Mouse (Mus musculus) stomach, embryonic 16.5 days (tissue): ENCODE measurements around the gene Vsig2. TPM values are rescaled to one million over a fixed set of nuclear protein-coding genes. Genes with fewer than 3 reads are reported as not detected.

Experiments used
- ATAC-seq: fragments of 200-750 bp; cut with Nextera tagmentation; 2 replicates; pipeline ENCODE4 v1.8.0; 2017; ENCODE audit warnings: moderate number of reproducible peaks, moderate TSS enrichment; ENCODE audit not compliant: insufficient read depth, low FRiP score
- H3K27ac ChIP-seq: fragments of 300-500 bp; sonication (generic); 2 replicates; pipeline ENCODE4 v1.5.1; 2014; ENCODE audit warnings: low read length
- H3K27me3 ChIP-seq: fragments of 300-500 bp; sonication (generic); 2 replicates; pipeline ENCODE4 v1.6.1; 2014; ENCODE audit warnings: low read length, control low read depth, mixed read lengths; ENCODE audit not compliant: control insufficient read depth, insufficient read depth
- H3K36me3 ChIP-seq: fragments of 300-500 bp; sonication (generic); 2 replicates; pipeline ENCODE4 v1.6.1; 2014; ENCODE audit warnings: low read length; ENCODE audit not compliant: control insufficient read depth, insufficient read depth
- H3K4me1 ChIP-seq: fragments of 300-500 bp; sonication (generic); 2 replicates; pipeline ENCODE4 v1.6.1; 2014; ENCODE audit warnings: low read length, control low read depth, mixed read lengths; ENCODE audit not compliant: control insufficient read depth, insufficient read depth
- H3K4me2 ChIP-seq: fragments of 300-500 bp; sonication (generic); 2 replicates; pipeline ENCODE4 v1.6.1; 2014; ENCODE audit warnings: low read depth, low read length, mixed read lengths
- H3K4me3 ChIP-seq: fragments of 300-500 bp; sonication (generic); replicated peaks from 2 replicates; pipeline ENCODE4 v1.5.1; 2014; ENCODE audit warnings: mild to moderate bottlenecking, low read length
- H3K9ac ChIP-seq: fragments of 300-500 bp; sonication (generic); 2 replicates; pipeline ENCODE4 v1.6.1; 2014; ENCODE audit warnings: low read length
- H3K9me3 ChIP-seq: fragments of 300-500 bp; sonication (generic); replicated peaks from 2 replicates; pipeline ENCODE4 v1.6.1; 2016; ENCODE audit warnings: low read length, control low read depth; ENCODE audit not compliant: control insufficient read depth
- WGBS: fragments of 180-500 bp; shearing (Covaris S2); extraction: QIAGEN DNeasy Blood & Tissue Kit; methylation state at CpG from one replicate; pipeline ENCODE4 v1.1.7; 2014; 5-methylcytosine and 5-hydroxymethylcytosine counted together
- polyA plus RNA-seq: library from polyadenylated mRNA; unstranded; fragments of >200 nt; fragmentation: Nextera tagmentation; extraction: Ambion mirVana; gene quantifications from 2 replicates; pipeline ENCODE4 v1.2.1, GENCODE M21; 2015

Vsig2 gene
- 96.0 and 120 TPM in 2 replicates for polyA plus RNA-seq

GRCm38 (mm10) chr9:37539170-37540025 lies at the start of gene Vsig2:
Vsig2 (plus strand) TSS chr9:37539255.
- 56% methylated on average over 23 of the region's 23 CpGs for WGBS
- peak; percentile 69; the same call in 1 of the 2 replicates for ATAC-seq
- Histone ChIP-seq H3K27me3 (no peaks in the 10 kb centered on the region), H3K4me3 (peak within 1 kb of the TSS; percentile 38), H3K36me3 (no peaks in the 10 kb centered on the region), H3K4me2 (peak within 1 kb of the TSS; percentile 45), H3K4me1 (no peaks in the 10 kb centered on the region), H3K9me3 (no peaks in the 10 kb centered on the region), H3K27ac (peak within 1 kb of the TSS; percentile 76), H3K9ac (peak within 1 kb of the TSS; percentile 62)

DNA sequence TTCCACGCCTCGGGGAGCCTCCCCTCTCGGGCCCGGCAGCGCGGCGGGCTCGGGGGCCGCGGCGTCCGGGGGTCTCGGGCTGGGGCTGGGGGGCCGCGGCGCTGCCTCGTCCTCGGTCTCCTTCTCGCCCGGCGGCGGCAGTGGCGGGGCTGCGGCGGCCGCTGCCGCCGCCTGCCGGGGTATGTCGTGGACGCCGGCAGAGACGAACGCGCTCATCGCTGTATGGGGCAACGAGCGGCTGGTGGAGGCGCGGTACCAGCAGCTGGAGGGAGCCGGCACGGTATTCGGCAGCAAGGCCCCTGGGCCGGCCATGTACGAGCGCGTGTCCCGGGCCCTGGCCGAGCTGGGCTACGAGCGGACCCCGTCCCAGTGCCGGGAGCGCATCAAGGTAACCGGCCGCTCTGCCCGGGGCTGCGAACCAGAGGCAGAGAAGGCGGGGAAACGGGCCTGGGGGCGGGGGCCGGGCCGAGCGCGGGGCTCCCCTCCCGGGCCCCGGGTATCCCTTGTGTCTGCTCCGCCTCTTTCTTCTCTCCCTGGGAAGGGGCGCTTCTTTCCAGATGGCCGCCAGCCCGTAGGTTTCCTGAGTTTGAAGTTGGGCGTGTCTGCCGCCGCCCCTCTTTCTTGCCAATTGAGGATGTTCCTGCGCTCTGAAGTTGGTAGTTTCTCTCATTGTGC lies 49.5 kb upstream of the Vsig2 start:
- Histone ChIP-seq H3K4me2 (peak overlapping the region; percentile 79), H3K9me3 (no peaks in the 10 kb centered on the region), H3K27me3 (no peaks in the 10 kb centered on the region), H3K9ac (peak overlapping the region; percentile 96), H3K4me1 (peaks cover 9% of the 10 kb centered on the region), H3K4me3 (peak overlapping the region; percentile 83), H3K36me3 (no peaks in the 10 kb centered on the region), H3K27ac (peak overlapping the region; percentile 100)
- ATAC-seq, result peak; percentile 70
- under 1% methylated on average over 67 of the region's 75 CpGs for WGBS

- ATAC-seq, result no peak
- 49% methylated on average over 3 of the region's 3 CpGs for WGBS
These were observed 43.3 kb upstream of the Vsig2 start for GRCm38 (mm10) chr9:37495761-37496160.

DNA sequence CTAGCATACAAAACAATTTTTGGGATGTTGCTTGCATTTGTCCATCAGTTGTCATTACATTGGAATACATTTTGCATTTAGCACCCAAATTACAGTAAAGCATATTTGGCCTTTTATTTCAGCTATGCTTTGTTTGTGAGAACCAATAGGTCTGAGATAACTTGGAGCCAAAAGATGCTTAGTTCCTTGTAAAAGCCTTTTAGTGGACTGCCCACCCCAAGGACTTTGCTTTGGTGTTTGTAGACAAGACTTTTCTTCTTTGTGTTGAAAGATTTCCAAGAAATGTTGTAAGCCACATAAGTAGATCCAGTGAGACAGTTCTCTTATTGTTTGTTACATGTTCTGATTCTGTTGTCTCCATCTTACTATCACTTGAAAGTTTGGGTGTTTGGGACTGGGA lies 42.7 kb upstream of the Vsig2 start:
- Histone ChIP-seq H3K4me2 (no peak overlapping the region), H3K9me3 (no peaks in the 10 kb centered on the region), H3K27ac (no peak overlapping the region), H3K4me1 (0 out of 2 replicates have a peak, but pooled peaks cover 8% of the 10 kb centered on the region), H3K36me3 (no peaks in the 10 kb centered on the region), H3K27me3 (no peaks in the 10 kb centered on the region), H3K4me3 (no peak overlapping the region), H3K9ac (no peak overlapping the region)
- no peak for ATAC-seq

More at GRCm38 (mm10) chr9:37495761-37496160, 43.3 kb upstream of the Vsig2 start:
- Histone ChIP-seq H3K36me3 (no peaks in the 10 kb centered on the region), H3K9me3 (no peaks in the 10 kb centered on the region), H3K27me3 (no peaks in the 10 kb centered on the region), H3K4me3 (no peak overlapping the region), H3K4me1 (peaks cover 8% of the 10 kb centered on the region; the same call in 1 of the 2 replicates), H3K27ac (no peak overlapping the region), H3K4me2 (no peak overlapping the region), H3K9ac (no peak overlapping the region)

DNA sequence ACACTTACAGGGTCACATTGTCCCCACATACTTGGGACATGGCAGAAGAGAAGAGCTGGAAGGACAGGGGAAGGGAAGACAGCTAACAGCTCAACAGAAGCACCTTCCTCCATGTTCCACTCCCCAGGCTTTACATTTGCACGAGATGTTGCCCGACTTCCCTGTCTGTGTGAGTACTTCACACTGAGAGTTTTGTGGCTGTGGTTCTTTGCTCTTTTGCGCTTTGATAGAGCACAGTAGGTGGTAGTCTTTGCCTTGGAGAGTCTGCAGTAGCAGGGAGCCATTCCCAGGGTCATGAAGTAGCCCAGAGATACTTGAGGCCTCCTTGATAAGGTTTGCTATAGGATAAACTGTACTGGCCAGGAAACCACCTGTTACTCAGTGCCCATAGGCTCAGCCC lies 38.9 kb upstream of the Vsig2 start:
- no peaks in the 10 kb centered on the region for H3K36me3 ChIP-seq
- no peak overlapping the region for H3K4me2 ChIP-seq
- no peak overlapping the region for H3K4me3 ChIP-seq
- H3K4me1 ChIP-seq, result 0 out of 2 replicates have a peak, but pooled peaks cover 8% of the 10 kb centered on the region
- H3K27ac ChIP-seq, result no peak overlapping the region
- H3K27me3 ChIP-seq, result no peaks in the 10 kb centered on the region
- no peaks in the 10 kb centered on the region for H3K9me3 ChIP-seq
- no peak for ATAC-seq
- 79% methylated on average over 3 of the region's 3 CpGs for WGBS
- no peak overlapping the region for H3K9ac ChIP-seq

DNA sequence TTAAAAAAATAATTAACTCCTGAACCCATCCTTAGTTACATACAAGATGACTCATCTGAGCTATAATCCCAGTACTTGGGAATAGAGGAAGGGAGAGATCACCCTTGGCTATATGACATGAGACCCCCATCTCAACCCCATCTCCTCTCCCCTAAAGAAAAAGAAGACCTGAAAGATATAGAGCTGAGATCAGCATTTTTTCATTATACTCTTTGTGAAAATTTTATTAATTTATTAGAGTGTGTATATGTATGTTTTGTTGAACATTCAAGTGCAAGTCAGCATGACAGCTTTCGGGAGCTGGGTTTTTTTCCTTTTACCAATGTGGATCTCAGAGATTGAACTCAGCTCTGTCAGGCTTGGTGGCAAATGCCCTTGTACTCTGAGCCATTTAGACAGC lies 37.9 kb upstream of the Vsig2 start:
- no peak for ATAC-seq
- H3K4me1 ChIP-seq, result 0 out of 2 replicates have a peak, but pooled peaks cover 8% of the 10 kb centered on the region
- H3K4me3 ChIP-seq, result no peak overlapping the region
- H3K27ac ChIP-seq, result no peak overlapping the region
- H3K9me3 ChIP-seq, result no peaks in the 10 kb centered on the region
- H3K4me2 ChIP-seq, result no peak overlapping the region
- no peaks in the 10 kb centered on the region for H3K27me3 ChIP-seq
- WGBS, result 96% methylated on average over 1 of the region's 1 CpGs
- no peak overlapping the region for H3K9ac ChIP-seq
- H3K36me3 ChIP-seq, result no peaks in the 10 kb centered on the region

GRCm38 (mm10) chr9:37504348-37504747 lies 34.7 kb upstream of the Vsig2 start:
- no peaks in the 10 kb centered on the region for H3K9me3 ChIP-seq
- no peak overlapping the region for H3K9ac ChIP-seq
- no peak for ATAC-seq

GRCm38 (mm10) chr9:37506023-37506422 lies 33.0 kb upstream of the Vsig2 start:
- 53% methylated on average over 1 of the region's 1 CpGs for WGBS
- Histone ChIP-seq H3K4me3 (no peak overlapping the region), H3K36me3 (no peaks in the 10 kb centered on the region), H3K27ac (no peak overlapping the region), H3K4me2 (no peak overlapping the region), H3K27me3 (no peaks in the 10 kb centered on the region), H3K4me1 (no peaks in the 10 kb centered on the region), H3K9ac (no peak overlapping the region), H3K9me3 (no peaks in the 10 kb centered on the region)
- ATAC-seq, result no peak

More at GRCm38 (mm10) chr9:37504348-37504747, 34.7 kb upstream of the Vsig2 start:
- no peak overlapping the region for H3K27ac ChIP-seq
- no peaks in the 10 kb centered on the region for H3K4me1 ChIP-seq
- H3K4me3 ChIP-seq, result no peak overlapping the region
- H3K4me2 ChIP-seq, result no peak overlapping the region
- H3K27me3 ChIP-seq, result no peaks in the 10 kb centered on the region
- H3K36me3 ChIP-seq, result no peaks in the 10 kb centered on the region

- Histone ChIP-seq H3K9me3 (no peaks in the 10 kb centered on the region), H3K27ac (no peak overlapping the region), H3K4me3 (no peak overlapping the region), H3K36me3 (no peaks in the 10 kb centered on the region), H3K4me2 (no peak overlapping the region), H3K27me3 (no peaks in the 10 kb centered on the region), H3K4me1 (peaks cover 10% of the 10 kb centered on the region), H3K9ac (no peak overlapping the region)
- ATAC-seq, result no peak
- 98% methylated on average over 2 of the region's 2 CpGs for WGBS
These were observed 27.0 kb upstream of the Vsig2 start for GRCm38 (mm10) chr9:37512097-37512496.
